Mouse (Mus musculus): ENCODE results near the gene Clstn1.

Clstn1 gene

GRCm38 (mm10) chr4:149683875-149684274, 97.6 kb downstream of the Clstn1 start:
- DNase-seq = no peak

- no peak for DNase-seq
These were observed 98.8 kb downstream of the Clstn1 start for GRCm38 (mm10) chr4:149684841-149685623.

GRCm38 (mm10) chr4:149688861-149689260, 102.6 kb downstream of the Clstn1 start:
- no peak for DNase-seq

- DNase-seq = no peak
These were observed 103.8 kb downstream of the Clstn1 start for GRCm38 (mm10) chr4:149689822-149690700.

GRCm38 (mm10) chr4:149690828-149691280, 104.6 kb downstream of the Clstn1 start:
- no peak for DNase-seq

GRCm38 (mm10) chr4:149691368-149691767, 105.1 kb downstream of the Clstn1 start:
- DNase-seq = no peak

- peak; percentile 54 for DNase-seq
These were observed 110.1 kb downstream of the Clstn1 start for GRCm38 (mm10) chr4:149696189-149696971.

GRCm38 (mm10) chr4:149697506-149698196, 111.4 kb downstream of the Clstn1 start:
- no peak for DNase-seq

- peak; percentile 68 for DNase-seq
These were observed 112.0 kb downstream of the Clstn1 start for GRCm38 (mm10) chr4:149698197-149698821.

Measured in kidney, adult 18-20 months (tissue).